Mouse (Mus musculus): ENCODE data around the gene Sohlh1.
A peak's percentile ranks its signal among the peaks of the same experiment; 100 is the strongest.
"Not testable (repeated sequence)": the region's sequence is repeated elsewhere in the genome, so short reads cannot be mapped to it uniquely, and the experiment has no call there.

Sohlh1 gene

GRCm38 (mm10) chr2:25836291-25836690, 10.8 kb downstream of the Sohlh1 start:
- peak; percentile 83 for DNase-seq

- DNase-seq = no peak
Observed at GRCm38 (mm10) chr2:25830786-25831185, 16.3 kb downstream of the Sohlh1 start.

DNA sequence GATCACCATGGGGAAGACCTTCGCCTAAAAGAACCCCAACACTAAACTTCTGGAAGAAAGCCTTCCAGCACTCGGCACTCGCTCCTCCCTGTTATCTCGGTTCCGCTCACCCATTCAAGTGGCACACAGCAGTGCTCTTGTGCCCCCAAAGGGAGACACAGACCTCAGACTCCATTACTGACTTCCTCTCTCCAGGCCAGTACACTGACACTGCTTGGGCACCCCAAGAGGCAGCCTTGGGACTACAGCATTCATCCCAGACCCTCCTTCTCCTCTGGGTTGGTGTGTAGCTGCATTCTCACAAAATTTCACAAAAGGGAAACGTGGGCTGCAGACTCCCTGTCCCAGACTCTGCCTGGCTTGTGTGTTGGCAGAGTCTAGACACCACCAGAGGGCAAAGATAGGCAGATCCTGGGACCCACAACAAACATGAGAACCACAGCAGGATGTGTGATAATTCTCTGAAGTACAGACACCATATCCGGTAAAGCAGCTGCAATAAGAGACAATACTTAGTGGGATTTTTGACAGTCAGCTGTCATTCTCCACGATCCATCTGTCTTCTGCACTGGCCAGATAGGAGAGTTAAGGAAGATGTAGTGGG, 18.6 kb downstream of the Sohlh1 start:
- DNase-seq = no peak

- DNase-seq = no peak
Observed at GRCm38 (mm10) chr2:25824751-25825150, 22.3 kb downstream of the Sohlh1 start.

DNA sequence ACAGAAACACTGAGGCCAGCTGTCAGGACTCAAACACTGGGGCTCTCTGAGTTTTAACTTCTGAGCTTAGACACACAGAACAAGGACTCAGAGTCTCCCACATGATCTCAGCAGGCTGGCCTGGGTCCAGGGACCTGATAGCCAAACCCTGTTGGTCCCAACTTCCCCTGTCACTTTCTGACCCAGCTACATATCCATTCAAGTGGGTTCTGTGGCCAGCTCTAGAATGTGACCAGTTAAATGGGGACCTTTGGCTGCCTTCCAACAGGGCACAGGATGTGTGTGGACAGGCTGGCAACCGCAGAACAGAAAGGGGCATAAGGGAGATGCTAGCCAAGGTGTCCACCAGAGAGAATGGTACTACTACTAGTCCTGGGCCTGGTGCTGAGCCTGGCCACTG, 24.2 kb downstream of the Sohlh1 start, which contains the start of gene Lcn9:
Gene Lcn9 (plus strand): TSS at position 348 of the 400 bp plus-strand sequence.
- DNase-seq = no peak

- not testable (repeated sequence) for DNase-seq
Observed at GRCm38 (mm10) chr2:25815748-25816147, 31.3 kb downstream of the Sohlh1 start, which contains the start of gene Glt6d1. Glt6d1 (minus strand) TSS chr2:25815848.

GRCm38 (mm10) chr2:25813364-25813763, 33.7 kb downstream of the Sohlh1 start:
- DNase-seq = no peak

DNA sequence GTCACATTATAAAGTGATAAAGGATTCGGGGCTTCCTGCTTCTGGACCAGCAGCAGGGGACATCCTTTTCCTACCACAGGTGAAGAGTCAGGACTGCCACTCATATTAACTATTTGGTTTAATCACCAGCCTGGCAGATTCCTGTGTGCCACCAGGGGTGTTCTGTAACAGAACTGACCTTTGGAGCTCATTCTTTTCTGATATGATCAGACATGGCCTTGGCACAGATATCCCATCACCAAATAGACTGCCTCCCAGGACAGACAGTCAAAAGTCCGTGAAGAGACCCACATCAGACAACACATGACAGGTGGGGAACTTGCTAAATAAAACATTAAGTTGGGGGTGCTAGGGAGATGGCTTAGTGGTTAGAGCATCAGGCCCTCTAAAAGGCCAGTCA, 35.3 kb downstream of the Sohlh1 start:
- DNase-seq = no peak

- DNase-seq = no peak
Observed at GRCm38 (mm10) chr2:25798065-25798464, 49.0 kb downstream of the Sohlh1 start.

GRCm38 (mm10) chr2:25797635-25798034, 49.4 kb downstream of the Sohlh1 start:
- DNase-seq = no peak
